Mouse (Mus musculus): ENCODE data around the gene Camkmt. TPM values are rescaled to one million over a fixed set of nuclear protein-coding genes. Genes with fewer than 3 reads are reported as not detected.

Camkmt gene
- total RNA-seq, 2 experiments from 2014 or later, result 2.1 to 5.3 TPM

GRCm38 (mm10) chr17:85355356-85355755, 265.0 kb downstream of the Camkmt start:
- ATAC-seq (replicated peaks; ENCODE audit: poor library complexity), result no peak

DNA sequence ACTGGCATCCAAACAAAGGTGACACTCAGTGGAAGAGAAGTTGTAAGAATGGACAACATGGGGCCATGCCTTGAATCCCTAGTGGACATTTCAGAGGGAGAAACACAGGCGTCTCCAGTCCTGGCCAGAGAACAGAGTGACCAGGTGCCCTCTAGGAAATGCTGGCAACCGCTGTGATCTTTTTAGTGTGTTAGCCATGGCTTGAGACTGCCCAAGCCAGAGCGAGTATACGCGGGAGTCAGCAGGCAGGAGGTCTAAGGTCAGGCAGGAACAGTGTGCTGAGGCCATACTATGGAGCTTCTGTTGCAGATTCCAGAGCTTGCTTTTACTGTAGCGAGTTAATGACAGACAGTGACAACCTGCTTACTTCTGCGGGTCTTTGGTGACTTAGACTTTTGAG, 270.7 kb downstream of the Camkmt start:
- no peak for ATAC-seq (replicated peaks; ENCODE audit: poor library complexity)

DNA sequence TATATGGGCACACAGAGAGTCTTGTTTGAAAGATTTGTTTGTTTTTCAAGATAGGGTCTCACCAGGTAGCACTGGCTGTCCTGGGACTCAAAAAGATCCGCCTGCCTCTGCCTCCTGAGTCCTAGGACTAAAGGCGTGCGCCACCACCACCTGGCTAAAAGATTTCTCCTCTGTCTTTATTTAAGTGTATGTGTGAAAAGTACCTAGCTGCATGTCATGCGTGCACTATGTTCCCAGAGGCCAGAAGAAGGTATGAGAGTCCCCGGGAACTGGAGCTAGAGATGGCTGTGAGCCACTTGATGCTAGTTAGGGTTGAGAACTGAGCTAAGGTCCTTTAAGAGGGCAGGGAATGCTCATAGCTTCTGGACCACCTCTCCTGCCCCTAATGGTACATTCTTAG, 277.0 kb downstream of the Camkmt start:
- ATAC-seq (replicated peaks; ENCODE audit: poor library complexity), result no peak

- no peak for ATAC-seq (replicated peaks; ENCODE audit: poor library complexity)
Observed at GRCm38 (mm10) chr17:85368776-85369175, 278.4 kb downstream of the Camkmt start.

- ATAC-seq (replicated peaks; ENCODE audit: poor library complexity), result no peak
Observed at GRCm38 (mm10) chr17:85372076-85372475, 281.7 kb downstream of the Camkmt start.

DNA sequence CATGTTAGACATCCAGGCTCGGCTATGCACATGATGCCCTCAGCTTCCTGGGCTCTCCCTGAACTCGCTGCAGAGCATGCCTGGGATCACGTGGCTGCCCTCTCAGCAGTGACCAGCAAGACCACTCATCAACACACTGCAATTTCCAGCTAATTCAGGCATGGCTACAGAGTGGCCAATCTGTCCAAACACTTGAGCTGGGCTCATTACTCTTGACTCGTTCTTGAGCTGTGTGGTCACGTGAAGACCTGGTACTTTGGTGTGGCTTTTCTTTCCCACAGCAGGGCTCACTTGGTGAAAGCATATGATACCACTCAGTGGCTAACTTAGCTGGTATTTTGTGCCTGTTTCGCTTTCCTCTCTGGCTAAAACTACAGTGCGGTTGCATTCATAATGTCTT, 282.2 kb downstream of the Camkmt start:
- no peak for ATAC-seq (replicated peaks; ENCODE audit: poor library complexity)

DNA sequence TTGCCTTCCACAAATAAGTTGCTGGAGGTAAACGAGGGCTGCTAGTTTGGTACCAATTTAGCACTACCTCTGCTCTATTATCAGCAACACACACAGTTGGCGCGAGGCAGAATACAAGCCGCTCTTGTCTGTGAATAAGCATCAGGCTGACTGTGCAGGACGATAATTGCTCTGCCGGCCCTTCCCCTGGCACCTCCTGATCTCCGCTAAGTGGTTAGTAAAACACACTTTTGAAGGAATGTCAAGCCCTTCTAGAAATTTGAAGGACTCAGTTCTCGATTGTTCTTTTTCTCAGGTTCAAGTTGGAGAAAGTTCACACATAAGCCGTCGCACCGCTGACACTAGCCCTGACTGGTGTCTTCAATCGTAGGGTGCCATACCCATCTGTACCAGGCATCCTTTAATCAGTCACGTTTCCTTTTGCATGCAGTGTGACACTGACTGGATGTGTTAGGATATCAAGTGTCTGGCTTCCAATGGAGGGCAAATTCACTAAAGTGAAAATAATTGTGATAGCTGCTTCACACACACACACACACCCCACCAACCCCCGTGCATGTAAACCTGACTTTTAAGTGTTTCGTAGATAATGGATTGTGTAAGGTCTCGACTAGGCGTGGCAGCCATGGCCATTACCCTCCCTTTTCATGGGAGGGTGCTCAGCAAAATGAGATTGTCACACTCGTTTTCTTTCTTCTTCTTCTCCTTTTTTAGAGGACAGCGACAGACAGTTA, 283.9 kb downstream of the Camkmt start:
- no peak for ATAC-seq (replicated peaks; ENCODE audit: poor library complexity)

- ATAC-seq (replicated peaks; ENCODE audit: poor library complexity), result no peak
Observed at GRCm38 (mm10) chr17:85374834-85375176, 284.5 kb downstream of the Camkmt start.

- ATAC-seq (replicated peaks; ENCODE audit: poor library complexity), result no peak
Observed at GRCm38 (mm10) chr17:85375523-85375922, 285.2 kb downstream of the Camkmt start.

DNA sequence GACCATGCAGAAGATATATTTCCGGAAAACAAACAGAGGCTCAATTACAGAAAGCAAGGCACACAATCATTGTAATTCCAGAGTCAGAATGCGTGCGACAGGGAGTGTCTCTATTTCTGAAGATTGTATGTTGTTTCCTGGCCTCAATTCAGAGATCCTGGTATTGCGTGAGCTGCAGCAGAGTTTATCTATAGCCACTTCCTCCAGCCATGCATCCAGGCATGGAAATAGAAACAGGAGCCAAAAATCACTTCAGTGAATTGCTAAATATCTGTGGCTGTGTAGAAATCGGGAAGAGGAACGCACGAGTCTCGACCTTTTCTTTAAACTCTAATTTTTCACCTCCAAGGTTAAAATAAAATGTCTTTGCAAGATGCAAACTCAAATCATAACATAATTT, 287.1 kb downstream of the Camkmt start:
- ATAC-seq (replicated peaks; ENCODE audit: poor library complexity), result no peak

DNA sequence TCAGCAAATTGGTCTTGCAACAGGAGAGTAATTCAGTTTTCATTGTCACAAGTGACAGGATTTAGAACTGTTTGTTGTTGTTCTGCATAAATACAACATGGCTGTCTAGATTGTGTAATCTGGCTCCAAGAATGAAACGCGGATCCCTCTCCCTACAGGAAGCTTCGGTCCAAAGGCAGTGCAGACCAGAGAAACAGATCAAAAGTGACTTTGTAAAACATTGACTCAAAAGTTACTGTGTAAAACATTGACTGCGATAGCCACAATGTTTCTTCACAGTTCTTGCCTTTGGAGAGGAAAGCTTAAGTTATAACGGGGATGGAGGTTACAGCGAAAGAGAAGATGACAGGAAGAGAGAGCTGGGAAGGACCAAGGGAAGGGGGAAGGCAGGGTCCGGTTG, 288.7 kb downstream of the Camkmt start:
- no peak for ATAC-seq (replicated peaks; ENCODE audit: poor library complexity)

- ATAC-seq (replicated peaks; ENCODE audit: poor library complexity), result no peak
Observed at GRCm38 (mm10) chr17:85381578-85382223, 291.3 kb downstream of the Camkmt start.

DNA sequence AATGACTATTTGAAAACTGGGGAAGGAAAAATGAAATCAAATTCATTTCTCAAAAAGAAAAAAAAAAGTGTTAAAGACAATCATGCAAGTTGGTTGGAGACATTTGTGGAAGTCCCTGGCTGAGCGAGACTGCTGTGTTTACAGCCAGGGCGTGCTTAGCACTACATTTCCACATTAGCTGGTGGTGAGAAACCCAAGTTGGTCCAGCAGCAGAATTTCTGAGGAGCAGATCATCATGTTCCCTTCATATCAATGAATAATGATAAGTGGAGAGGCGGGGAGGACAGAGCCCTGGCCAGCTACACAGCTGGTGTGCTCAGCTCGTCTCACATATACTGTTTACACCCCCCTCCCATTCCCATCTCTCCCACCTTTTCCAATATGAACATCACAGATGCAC, 292.0 kb downstream of the Camkmt start:
- no peak for ATAC-seq (replicated peaks; ENCODE audit: poor library complexity)

DNA sequence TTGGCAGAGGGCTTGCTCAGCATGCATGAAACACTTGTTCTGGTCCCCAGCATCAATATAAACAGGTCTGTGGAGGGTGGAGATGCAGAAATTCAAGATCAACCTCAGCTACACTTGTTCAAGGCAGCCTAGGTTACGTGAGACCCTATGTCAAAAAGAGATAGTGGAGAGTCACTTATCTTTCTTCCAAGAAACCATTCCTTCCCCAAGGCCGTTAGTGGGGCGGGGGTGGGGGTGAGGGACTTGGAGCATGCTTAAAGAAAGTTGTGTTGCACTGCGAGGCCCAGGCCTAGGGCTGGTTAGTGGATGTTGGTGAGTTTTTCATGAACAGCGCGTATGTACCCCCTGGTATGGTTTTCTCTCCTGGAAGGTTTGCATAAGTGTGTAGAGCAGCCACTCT, 292.6 kb downstream of the Camkmt start:
- ATAC-seq (replicated peaks; ENCODE audit: poor library complexity), result peak; percentile 52

- no peak for ATAC-seq (replicated peaks; ENCODE audit: poor library complexity)
Observed at GRCm38 (mm10) chr17:85393091-85393890, 302.9 kb downstream of the Camkmt start.

DNA sequence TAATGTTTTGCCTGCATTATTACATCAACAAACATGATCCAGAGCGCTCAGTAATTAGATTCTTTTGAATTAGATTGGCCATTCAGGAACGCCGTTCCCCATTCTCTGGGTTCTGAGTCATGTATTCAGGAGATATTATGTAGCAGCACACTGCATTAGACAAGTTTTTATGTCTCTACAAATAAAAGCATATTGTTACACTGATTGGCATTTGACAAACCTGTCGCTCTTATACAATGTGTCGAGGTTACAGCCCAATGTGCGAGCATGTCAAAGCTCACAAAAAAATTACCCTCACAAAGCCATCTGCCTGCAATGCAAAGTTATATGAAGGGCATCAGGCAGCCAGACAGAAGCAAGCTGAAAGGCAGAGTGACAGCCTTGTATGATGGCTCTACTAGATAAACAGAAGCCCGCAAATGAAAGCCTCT, 303.6 kb downstream of the Camkmt start:
- no peak for ATAC-seq (replicated peaks; ENCODE audit: poor library complexity)

DNA sequence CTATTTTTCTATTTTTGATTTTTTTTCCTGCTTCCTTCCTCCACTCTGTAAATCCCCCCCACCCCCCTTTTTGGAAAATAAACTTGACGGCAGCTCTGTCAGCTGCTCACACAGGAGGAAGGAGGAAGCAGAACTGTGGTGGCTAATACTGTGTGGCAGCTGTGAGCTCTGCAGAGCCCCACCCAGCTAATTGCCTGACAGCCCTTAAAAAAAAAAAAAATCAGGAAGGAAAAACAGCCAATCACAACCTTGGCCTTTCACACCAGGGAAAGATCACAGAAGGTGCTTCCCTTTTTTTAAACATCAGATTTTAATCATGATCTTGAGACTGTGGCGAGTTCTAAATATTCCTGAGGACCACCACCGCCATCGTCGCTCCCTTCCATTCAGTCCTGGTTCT, 305.1 kb downstream of the Camkmt start:
- peak; percentile 99 for ATAC-seq (replicated peaks; ENCODE audit: poor library complexity)

DNA sequence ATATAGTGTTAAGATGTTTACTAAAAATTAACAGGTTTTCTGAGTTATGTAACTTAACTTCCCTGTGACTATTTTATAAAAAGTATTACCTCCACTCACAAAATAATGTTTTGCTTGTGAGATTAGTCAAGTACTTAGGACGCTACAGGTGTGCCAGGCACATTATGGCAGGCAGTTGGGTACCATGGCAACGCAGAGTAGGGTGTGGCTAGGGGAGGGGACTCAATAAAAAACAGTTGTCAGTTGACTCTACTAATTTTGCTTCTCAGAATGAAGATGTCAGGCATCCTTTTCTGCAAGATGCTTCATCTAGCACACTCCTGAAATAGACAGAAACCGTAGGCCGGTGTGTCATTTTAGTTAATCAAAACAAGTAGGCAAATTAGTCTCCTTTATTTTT, 310.4 kb downstream of the Camkmt start:
- ATAC-seq (replicated peaks; ENCODE audit: poor library complexity), result no peak

- ATAC-seq (replicated peaks; ENCODE audit: poor library complexity), result no peak
Observed at GRCm38 (mm10) chr17:85405161-85405560, 314.8 kb downstream of the Camkmt start.

DNA sequence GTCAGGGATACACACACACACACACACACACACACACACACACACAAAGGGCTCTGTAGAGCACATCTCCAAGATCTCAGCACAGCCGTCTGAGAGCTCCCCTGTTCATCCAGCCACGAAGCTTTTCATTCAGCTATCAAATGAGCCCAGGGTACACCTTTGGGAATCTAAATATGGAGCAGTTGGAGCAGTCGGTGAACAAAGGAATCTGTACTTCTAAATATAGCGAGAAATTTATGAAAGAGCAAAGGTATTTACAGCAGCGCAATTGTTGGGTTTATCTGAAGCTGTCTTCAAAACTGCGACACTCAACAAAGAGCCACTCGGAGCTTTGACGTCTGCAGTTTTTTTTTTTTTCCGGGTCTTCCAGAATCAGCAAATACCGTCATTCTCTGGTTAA, 315.8 kb downstream of the Camkmt start:
- no peak for ATAC-seq (replicated peaks; ENCODE audit: poor library complexity)

GRCm38 (mm10) chr17:85428831-85429230, 338.5 kb downstream of the Camkmt start:
- ATAC-seq (replicated peaks; ENCODE audit: poor library complexity), result no peak

DNA sequence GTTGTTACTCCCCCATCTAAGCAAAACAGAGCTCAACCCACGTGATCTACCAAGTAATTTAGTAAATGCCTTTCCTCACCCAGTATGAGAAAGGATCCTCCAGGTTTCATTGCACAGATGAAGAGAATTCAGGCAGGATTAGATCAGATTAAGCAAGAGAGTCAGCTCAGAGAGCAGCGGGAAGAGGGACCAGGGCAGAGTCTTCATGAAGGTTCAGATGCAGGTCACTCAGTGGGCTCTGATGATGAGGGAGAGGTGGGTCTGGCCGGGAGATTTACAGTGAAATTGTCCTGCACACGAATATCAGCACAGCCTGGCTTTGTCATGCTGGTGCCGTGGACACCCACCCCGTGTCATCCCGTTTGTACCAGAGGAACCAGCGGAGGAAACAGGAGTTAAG, 342.6 kb downstream of the Camkmt start:
- no peak for ATAC-seq (replicated peaks; ENCODE audit: poor library complexity)

Measured in megakaryocyte progenitor cell, adult 5-6 weeks (primary cell).